Mouse (Mus musculus) heart, embryonic 10.5 days (tissue): Measurements from ENCODE around the gene Ralb. TPM values are rescaled to one million over a fixed set of nuclear protein-coding genes. Genes with fewer than 3 reads are reported as not detected.

Experiments
- DNase-seq: peaks from one replicate; pipeline ENCODE4 v3.0.0-alpha.2; 2017; ENCODE audit warnings: low spot score
- H3K27ac ChIP-seq: fragments of 300-500 bp; sonication (generic); 2 replicates; pipeline ENCODE4 v1.5.1; 2016; ENCODE audit warnings: mild to moderate bottlenecking
- H3K27me3 ChIP-seq: fragments of 300-500 bp; sonication (generic); 2 replicates; pipeline ENCODE4 v1.6.1; 2016; ENCODE audit warnings: mild to moderate bottlenecking; ENCODE audit not compliant: poor library complexity, insufficient read depth, severe bottlenecking
- H3K36me3 ChIP-seq: fragments of 300-500 bp; sonication (generic); 2 replicates; pipeline ENCODE4 v1.6.1; 2016; ENCODE audit warnings: mild to moderate bottlenecking, moderate library complexity
- H3K4me1 ChIP-seq: fragments of 300-500 bp; sonication (generic); 2 replicates; pipeline ENCODE4 v1.6.1; 2016; ENCODE audit warnings: mild to moderate bottlenecking
- H3K4me3 ChIP-seq: fragments of 300-500 bp; sonication (generic); 2 replicates; pipeline ENCODE4 v1.5.1; 2016; ENCODE audit warnings: mild to moderate bottlenecking, moderate library complexity
- H3K9me3 ChIP-seq: fragments of 300-500 bp; sonication (generic); 2 replicates; pipeline ENCODE4 v1.6.1; 2016; ENCODE audit warnings: mild to moderate bottlenecking, moderate library complexity
- WGBS: fragments of 180-500 bp; shearing (Covaris S2); methylation state at CpG from one replicate; pipeline ENCODE4 v1.1.7; 2016; 5-methylcytosine and 5-hydroxymethylcytosine counted together
- polyA plus RNA-seq: library from polyadenylated mRNA; unstranded; fragments of >200 nt; fragmentation: Nextera tagmentation; extraction: Ambion mirVana; gene quantifications from 2 replicates; pipeline ENCODE4 v1.2.1, GENCODE M21; 2016

Gene Ralb
- polyA plus RNA-seq, 1 experiment from 2014 or later, result 176 TPM

DNA sequence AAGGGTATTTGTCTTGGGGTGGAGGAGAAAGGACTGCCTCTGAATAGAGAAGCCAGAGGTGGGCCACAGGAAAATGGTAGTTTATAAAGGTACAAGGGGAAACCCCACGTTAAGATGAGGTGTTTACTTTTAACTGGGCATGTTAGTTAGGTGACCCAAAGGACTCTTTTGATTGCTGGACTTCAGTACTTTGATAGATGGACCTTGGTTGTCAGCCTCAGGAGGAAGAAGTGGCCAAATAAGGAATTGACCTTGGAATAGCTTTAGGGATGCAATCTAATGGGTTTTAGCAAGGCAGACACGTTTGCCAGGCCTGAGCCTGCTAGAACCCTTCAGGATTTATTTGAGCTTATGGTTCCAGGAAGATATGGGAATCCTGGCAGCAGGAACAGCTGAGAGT is 34.7 kb upstream of the Ralb start:
- no peak for DNase-seq
- H3K27ac ChIP-seq, result no peak overlapping the region
- peaks cover 40% of the 10 kb centered on the region for H3K4me1 ChIP-seq
- H3K9me3 ChIP-seq, result no peaks in the 10 kb centered on the region
- 63% methylated on average over 2 of the region's 2 CpGs for WGBS
- H3K36me3 ChIP-seq, result peaks cover 18% of the 10 kb centered on the region
- no peak overlapping the region for H3K4me3 ChIP-seq
- no peaks in the 10 kb centered on the region for H3K27me3 ChIP-seq

DNA sequence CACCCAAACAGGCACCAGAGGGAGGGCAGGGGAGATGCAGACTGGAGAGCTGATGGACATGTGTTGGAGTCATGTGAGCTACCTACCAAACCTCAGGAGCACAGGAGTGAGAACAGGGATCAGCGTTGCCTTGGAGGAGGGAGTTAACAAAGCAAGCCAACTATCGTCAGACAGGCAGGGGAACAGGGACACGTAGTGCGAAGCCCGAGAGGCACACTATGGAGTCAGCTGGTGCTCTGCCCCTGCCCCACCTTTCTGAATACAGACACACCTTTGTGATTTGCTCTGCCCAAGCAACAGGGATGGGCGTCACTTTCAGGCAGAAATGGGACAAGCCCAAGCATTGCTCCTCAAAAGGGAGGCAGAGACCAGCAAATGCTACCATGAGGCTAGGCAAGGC is 33.1 kb upstream of the Ralb start:
- WGBS, result 85% methylated on average over 6 of the region's 6 CpGs
- peaks cover 29% of the 10 kb centered on the region for H3K4me1 ChIP-seq

DNA sequence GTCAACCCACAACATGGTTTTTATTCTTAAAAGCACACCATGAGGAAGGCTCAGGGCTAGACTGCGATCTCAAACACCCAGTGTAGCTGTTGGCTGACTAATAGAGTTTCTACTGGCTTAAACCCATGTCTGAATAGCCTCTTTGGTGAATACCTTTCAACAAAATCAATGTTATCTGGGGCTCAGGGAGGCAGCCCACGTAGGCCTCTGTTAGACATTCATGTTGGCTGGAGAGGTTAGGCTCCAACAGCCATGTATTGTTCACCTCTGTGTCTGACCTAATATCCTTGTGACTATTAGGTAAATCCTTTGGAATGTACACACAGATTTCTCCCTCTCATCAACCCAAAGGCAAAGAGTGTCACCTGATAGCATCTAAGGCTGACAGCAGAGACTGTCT is 31.5 kb upstream of the Ralb start:
- DNase-seq, result no peak
- H3K27me3 ChIP-seq, result no peaks in the 10 kb centered on the region
- peaks cover 14% of the 10 kb centered on the region for H3K4me1 ChIP-seq
- peaks cover 14% of the 10 kb centered on the region; the same call in 1 of the 2 replicates for H3K36me3 ChIP-seq
- no peak overlapping the region for H3K27ac ChIP-seq
- no peak overlapping the region for H3K4me3 ChIP-seq
- no peaks in the 10 kb centered on the region for H3K9me3 ChIP-seq
- WGBS, result 41% methylated on average over 2 of the region's 2 CpGs

More for the DNA sequence above, 33.1 kb upstream of the Ralb start:
- Histone ChIP-seq H3K36me3 (peaks cover 18% of the 10 kb centered on the region; the same call in 1 of the 2 replicates), H3K27me3 (no peaks in the 10 kb centered on the region), H3K27ac (peak overlapping the region; percentile 25; the same call in 1 of the 2 replicates), H3K9me3 (no peaks in the 10 kb centered on the region), H3K4me3 (no peak overlapping the region)
- no peak for DNase-seq

GRCm38 (mm10) chr1:119534341-119534740 is 29.7 kb upstream of the Ralb start:
- H3K4me1 ChIP-seq, result peaks cover 12% of the 10 kb centered on the region; the same call in 1 of the 2 replicates
- peaks cover 21% of the 10 kb centered on the region for H3K36me3 ChIP-seq
- no peaks in the 10 kb centered on the region for H3K9me3 ChIP-seq
- H3K27ac ChIP-seq, result no peak overlapping the region
- DNase-seq, result no peak
- no peak overlapping the region for H3K4me3 ChIP-seq
- WGBS, result 96% methylated on average over 5 of the region's 5 CpGs
- H3K27me3 ChIP-seq, result no peaks in the 10 kb centered on the region

- Histone ChIP-seq H3K27ac (peak overlapping the region; percentile 59), H3K27me3 (no peaks in the 10 kb centered on the region), H3K4me3 (no peak overlapping the region), H3K9me3 (peaks cover 9% of the 10 kb centered on the region; the same call in 1 of the 2 replicates), H3K36me3 (peaks cover 28% of the 10 kb centered on the region), H3K4me1 (peaks cover 9% of the 10 kb centered on the region; the same call in 1 of the 2 replicates)
- no peak for DNase-seq
- WGBS, result 93% methylated on average over 18 of the region's 18 CpGs
Measured at GRCm38 (mm10) chr1:119533093-119533805, 28.7 kb upstream of the Ralb start.

GRCm38 (mm10) chr1:119532165-119532564 is 27.6 kb upstream of the Ralb start:
- no peak for DNase-seq
- H3K36me3 ChIP-seq, result peaks cover 38% of the 10 kb centered on the region
- peaks cover 9% of the 10 kb centered on the region; the same call in 1 of the 2 replicates for H3K4me1 ChIP-seq
- H3K9me3 ChIP-seq, result peaks cover 9% of the 10 kb centered on the region; the same call in 1 of the 2 replicates
- no peak overlapping the region for H3K27ac ChIP-seq
- H3K27me3 ChIP-seq, result no peaks in the 10 kb centered on the region
- 89% methylated on average over 6 of the region's 6 CpGs for WGBS
- no peak overlapping the region for H3K4me3 ChIP-seq

DNA sequence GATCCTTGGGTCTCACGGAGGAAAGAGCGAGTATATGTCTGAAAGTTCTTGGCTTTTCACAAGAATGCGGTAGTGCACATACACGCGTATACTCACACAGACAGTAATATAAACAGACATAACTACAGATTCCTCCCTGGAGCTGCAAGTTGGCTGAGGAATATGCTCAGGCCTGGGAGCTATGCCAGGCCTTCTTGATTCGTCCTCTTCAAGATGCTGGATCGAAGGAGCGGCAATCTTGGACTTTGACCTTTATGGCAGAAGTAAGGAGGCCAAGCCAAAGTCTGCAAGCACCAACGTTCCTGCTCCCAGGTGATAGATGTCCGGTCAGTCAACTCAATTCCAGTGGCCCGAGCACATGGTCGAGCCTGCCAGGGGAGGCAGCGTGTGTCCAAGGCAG is 26.3 kb upstream of the Ralb start:
- Histone ChIP-seq H3K4me3 (no peak overlapping the region), H3K36me3 (peaks cover 44% of the 10 kb centered on the region), H3K9me3 (peaks cover 9% of the 10 kb centered on the region; the same call in 1 of the 2 replicates), H3K4me1 (peaks cover 18% of the 10 kb centered on the region), H3K27me3 (no peaks in the 10 kb centered on the region), H3K27ac (no peak overlapping the region)
- DNase-seq, result no peak
- 92% methylated on average over 13 of the region's 13 CpGs for WGBS

DNA sequence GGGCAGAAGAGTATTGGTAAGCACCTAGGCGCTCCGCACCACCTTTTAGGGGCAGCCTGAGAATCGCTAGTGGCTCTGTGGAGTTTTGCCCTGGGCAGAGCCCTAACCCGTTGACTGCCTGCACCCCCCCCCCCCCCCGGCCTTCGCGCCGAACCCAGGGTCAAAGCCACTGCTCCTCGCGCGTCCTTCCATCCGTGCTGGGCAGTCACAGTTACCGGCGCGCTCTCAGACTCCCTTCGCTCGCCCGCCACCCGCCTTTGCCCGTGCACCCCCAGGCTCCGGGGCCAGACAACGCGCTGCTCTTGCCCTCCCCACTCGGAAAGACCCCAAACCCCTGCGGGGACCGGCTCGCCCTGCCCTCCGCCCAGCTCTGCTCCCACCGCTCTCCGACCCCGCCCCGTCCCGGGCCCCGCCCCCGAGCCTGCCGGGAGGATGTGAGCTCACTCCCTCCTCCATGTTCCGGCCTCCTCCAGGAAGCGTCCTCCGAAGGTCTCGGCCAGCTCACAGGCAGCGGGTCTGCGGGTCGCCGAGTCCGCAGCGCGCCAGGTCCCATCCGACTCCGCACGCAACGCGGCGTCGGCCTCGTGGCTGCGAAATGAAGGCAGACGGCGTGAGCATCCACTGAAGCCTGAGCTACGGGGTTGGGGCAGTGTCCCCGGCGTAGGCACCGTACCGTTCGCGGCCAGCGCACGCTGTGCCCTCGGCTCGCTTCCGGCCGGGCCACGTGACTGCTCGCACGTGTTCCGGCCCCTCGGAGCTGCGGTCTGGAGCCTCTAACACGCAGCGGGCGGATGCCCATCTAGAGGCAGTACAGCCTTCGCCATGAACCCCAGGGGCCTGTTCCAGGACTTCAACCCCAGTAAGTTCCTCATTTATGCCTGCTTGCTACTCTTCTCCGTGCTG is 21.3 kb upstream of the Ralb start, which contains the start of gene Tmem185b:
Gene Tmem185b (plus strand): TSS at position 472 of the 903 bp plus-strand sequence.
- H3K27me3 ChIP-seq, result no peaks in the 10 kb centered on the region
- DNase-seq, result peak; percentile 96
- WGBS, result 2% methylated on average over 82 of the region's 82 CpGs
- H3K9me3 ChIP-seq, result peaks cover 9% of the 10 kb centered on the region; the same call in 1 of the 2 replicates
- H3K4me3 ChIP-seq, result peak within 1 kb of the TSS; percentile 82
- H3K27ac ChIP-seq, result peak within 1 kb of the TSS; percentile 93
- H3K4me1 ChIP-seq, result peaks cover 29% of the 10 kb centered on the region
- peaks cover 34% of the 10 kb centered on the region for H3K36me3 ChIP-seq

DNA sequence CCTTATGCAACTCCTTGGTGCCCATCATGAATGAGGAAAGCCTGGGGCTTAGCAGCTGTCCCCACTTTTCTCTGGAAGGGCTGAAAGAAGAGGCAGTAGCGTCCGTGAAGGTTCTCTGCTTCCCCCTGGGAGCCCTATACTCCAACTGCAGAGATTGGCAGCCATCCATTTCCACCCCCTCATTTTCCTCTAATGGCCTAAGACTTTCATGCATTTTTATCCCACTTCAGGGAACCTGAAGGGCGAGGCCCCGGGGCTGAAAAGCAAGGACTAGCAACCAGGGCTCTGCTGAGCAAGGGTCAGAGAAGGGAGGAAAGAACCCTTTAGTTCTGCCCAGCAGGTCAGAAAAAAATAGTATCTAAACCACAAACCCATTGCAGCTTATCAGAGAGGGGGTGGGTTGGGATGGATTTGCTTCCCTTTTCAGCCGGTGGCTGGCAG is 20.4 kb upstream of the Ralb start:
- Histone ChIP-seq H3K9me3 (peaks cover 9% of the 10 kb centered on the region; the same call in 1 of the 2 replicates), H3K36me3 (peaks cover 34% of the 10 kb centered on the region), H3K4me1 (peaks cover 29% of the 10 kb centered on the region), H3K27me3 (no peaks in the 10 kb centered on the region), H3K4me3 (peak overlapping the region; percentile 82), H3K27ac (peak overlapping the region; percentile 93; the same call in 1 of the 2 replicates)
- 33% methylated on average over 5 of the region's 5 CpGs for WGBS
- no peak for DNase-seq

DNA sequence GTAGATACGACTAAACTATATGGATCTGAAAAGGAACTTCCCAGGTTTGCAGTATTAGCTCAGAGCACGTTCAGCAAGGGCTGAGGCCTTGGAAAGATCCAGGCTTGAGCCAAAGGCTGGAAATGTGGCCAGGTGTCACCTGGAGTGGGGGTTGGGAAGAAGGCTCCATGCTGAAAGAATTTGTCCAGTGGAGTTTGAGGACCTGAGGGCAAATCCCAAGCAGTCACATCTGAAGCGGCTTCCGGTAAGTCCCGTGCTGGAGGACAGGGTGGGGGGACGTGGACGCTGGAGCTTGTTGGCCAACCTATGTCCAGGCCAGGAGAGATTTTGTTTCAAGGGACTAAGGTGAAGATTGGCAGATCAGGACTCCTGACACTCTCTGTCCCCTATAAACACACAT is 19.2 kb upstream of the Ralb start:
- H3K27ac ChIP-seq, result no peak overlapping the region
- no peaks in the 10 kb centered on the region for H3K27me3 ChIP-seq
- 88% methylated on average over 7 of the region's 7 CpGs for WGBS
- peaks cover 22% of the 10 kb centered on the region for H3K36me3 ChIP-seq
- H3K9me3 ChIP-seq, result peaks cover 5% of the 10 kb centered on the region; the same call in 1 of the 2 replicates
- no peak for DNase-seq
- H3K4me1 ChIP-seq, result peaks cover 29% of the 10 kb centered on the region
- H3K4me3 ChIP-seq, result no peak overlapping the region

DNA sequence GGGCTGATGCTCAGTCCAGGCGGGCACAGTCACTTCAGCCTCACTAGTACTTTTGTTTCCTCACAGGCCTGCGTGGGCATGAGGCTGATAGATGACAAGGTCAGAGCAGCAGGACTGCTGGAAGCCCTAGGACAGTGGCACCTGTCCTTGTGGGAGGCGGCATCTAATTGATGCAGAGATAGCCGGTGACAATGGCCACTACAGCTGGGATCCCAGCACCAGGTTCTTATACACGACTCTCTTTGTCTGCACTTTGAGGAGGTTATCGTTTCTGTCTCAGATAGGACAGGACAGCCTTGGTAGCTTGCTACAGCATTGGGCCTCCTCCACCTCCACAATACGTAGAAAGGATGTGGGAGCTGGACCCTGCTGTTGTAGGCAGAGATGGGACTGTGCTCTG is 18.8 kb upstream of the Ralb start:
- no peak overlapping the region for H3K4me3 ChIP-seq

GRCm38 (mm10) chr1:119522726-119523125 is 18.1 kb upstream of the Ralb start:
- no peak for DNase-seq
- Histone ChIP-seq H3K27me3 (no peaks in the 10 kb centered on the region), H3K4me3 (no peak overlapping the region), H3K4me1 (peaks cover 29% of the 10 kb centered on the region), H3K27ac (no peak overlapping the region), H3K9me3 (no peaks in the 10 kb centered on the region), H3K36me3 (peaks cover 11% of the 10 kb centered on the region)
- WGBS, result 82% methylated on average over 4 of the region's 4 CpGs

More for the DNA sequence above, 18.8 kb upstream of the Ralb start:
- no peak for DNase-seq
- 68% methylated on average over 7 of the region's 7 CpGs for WGBS
- H3K9me3 ChIP-seq, result 0 out of 2 replicates have a peak, but pooled peaks cover under 1% of the 10 kb centered on the region
- no peaks in the 10 kb centered on the region for H3K27me3 ChIP-seq
- H3K27ac ChIP-seq, result no peak overlapping the region
- peaks cover 29% of the 10 kb centered on the region for H3K4me1 ChIP-seq
- H3K36me3 ChIP-seq, result peaks cover 18% of the 10 kb centered on the region
